Mouse (Mus musculus) erythroblast, embryonic 14.5 days (primary cell): Measurements from ENCODE around the gene Ppp6r2. TPM values are rescaled to one million over a fixed set of nuclear protein-coding genes. Genes with fewer than 3 reads are reported as not detected.
A peak's percentile ranks its signal among the peaks of the same experiment; 100 is the strongest.

ENCODE experiments used
- H3K27me3 ChIP-seq: 2 replicates; pipeline ENCODE4 v1.6.1; 2012; ENCODE audit warnings: inconsistent platforms; ENCODE audit not compliant: control insufficient read depth
- H3K36me3 ChIP-seq: 2 replicates; pipeline ENCODE4 v1.6.1; 2012; ENCODE audit warnings: mild to moderate bottlenecking, inconsistent platforms; ENCODE audit not compliant: control insufficient read depth
- H3K4me1 ChIP-seq: 2 replicates; pipeline ENCODE4 v1.6.1; 2012; ENCODE audit warnings: inconsistent platforms; ENCODE audit not compliant: control insufficient read depth
- H3K4me3 ChIP-seq: replicated peaks from 2 replicates; pipeline ENCODE3; 2012; ENCODE audit warnings: moderate library complexity, mild to moderate bottlenecking, inconsistent platforms
- H3K9me3 ChIP-seq: 2 replicates; pipeline ENCODE4 v1.6.1; 2012; ENCODE audit warnings: low read length, inconsistent platforms, mixed read lengths; ENCODE audit not compliant: control insufficient read depth
- GATA1 ChIP-seq: IDR thresholded peaks from 2 replicates; pipeline ENCODE4 v1.6.1; 2012; ENCODE audit warnings: low read length, inconsistent platforms, mixed read lengths
- TAL1 ChIP-seq: IDR thresholded peaks from 3 replicates; pipeline ENCODE4 v1.6.1; 2012; ENCODE audit warnings: low read length, inconsistent platforms, mixed read lengths
- polyA plus RNA-seq: library from polyadenylated mRNA; stranded (reverse); fragments of >175 nt; gene quantifications from 2 replicates; pipeline ENCODE4 v1.2.3, GENCODE M21; 2012

Ppp6r2 gene
- polyA plus RNA-seq, 1 experiment, result 14.5 TPM

GRCm38 (mm10) chr15:89282546-89282945, 71.2 kb downstream of the Ppp6r2 start:
- no peaks in the 10 kb centered on the region for H3K9me3 ChIP-seq
- TF ChIP-seq TAL1 (no peak), GATA1 (no peak)
- H3K27me3 ChIP-seq, result no peaks in the 10 kb centered on the region
- peaks cover 100% of the 10 kb centered on the region for H3K36me3 ChIP-seq
- H3K4me1 ChIP-seq, result peaks cover 46% of the 10 kb centered on the region
- H3K4me3 ChIP-seq, result no peak overlapping the region

GRCm38 (mm10) chr15:89284094-89284493, 72.7 kb downstream of the Ppp6r2 start:
- Histone ChIP-seq H3K27me3 (no peaks in the 10 kb centered on the region), H3K36me3 (peaks cover 100% of the 10 kb centered on the region), H3K4me1 (peaks cover 49% of the 10 kb centered on the region), H3K4me3 (no peak overlapping the region), H3K9me3 (no peaks in the 10 kb centered on the region)
- TF ChIP-seq TAL1, result no peak
- TF ChIP-seq GATA1, result no peak

- Histone ChIP-seq H3K27me3 (no peaks in the 10 kb centered on the region), H3K4me1 (peaks cover 49% of the 10 kb centered on the region), H3K4me3 (peak overlapping the region; percentile 51), H3K9me3 (no peaks in the 10 kb centered on the region), H3K36me3 (peaks cover 100% of the 10 kb centered on the region)
- TF ChIP-seq TAL1 (no peak), GATA1 (no peak)
These were observed 73.7 kb downstream of the Ppp6r2 start for GRCm38 (mm10) chr15:89285004-89285403.

GRCm38 (mm10) chr15:89285478-89285877, 74.1 kb downstream of the Ppp6r2 start:
- no peaks in the 10 kb centered on the region for H3K27me3 ChIP-seq
- no peaks in the 10 kb centered on the region for H3K9me3 ChIP-seq
- peak overlapping the region; percentile 51 for H3K4me3 ChIP-seq
- H3K36me3 ChIP-seq, result peaks cover 100% of the 10 kb centered on the region
- H3K4me1 ChIP-seq, result peaks cover 49% of the 10 kb centered on the region
- TF ChIP-seq GATA1, result no peak; the same call in 1 of the 2 replicates
- TF ChIP-seq TAL1, result peak; percentile 35; the same call in 1 of the 3 replicates

GRCm38 (mm10) chr15:89286114-89286513, 74.8 kb downstream of the Ppp6r2 start:
- H3K36me3 ChIP-seq, result peaks cover 100% of the 10 kb centered on the region
- TF ChIP-seq GATA1, result no peak
- peak overlapping the region; percentile 51 for H3K4me3 ChIP-seq
- H3K4me1 ChIP-seq, result peaks cover 53% of the 10 kb centered on the region
- no peaks in the 10 kb centered on the region for H3K9me3 ChIP-seq
- no peaks in the 10 kb centered on the region for H3K27me3 ChIP-seq

- H3K4me1 ChIP-seq, result peaks cover 57% of the 10 kb centered on the region
- no peaks in the 10 kb centered on the region for H3K27me3 ChIP-seq
- peak overlapping the region; percentile 51 for H3K4me3 ChIP-seq
- H3K36me3 ChIP-seq, result peaks cover 100% of the 10 kb centered on the region
- TF ChIP-seq GATA1 (no peak), TAL1 (no peak)
- H3K9me3 ChIP-seq, result no peaks in the 10 kb centered on the region
These were observed 75.2 kb downstream of the Ppp6r2 start for GRCm38 (mm10) chr15:89286582-89286981.

GRCm38 (mm10) chr15:89288227-89288767, 76.9 kb downstream of the Ppp6r2 start:
- no peaks in the 10 kb centered on the region for H3K9me3 ChIP-seq
- TF ChIP-seq GATA1, result no peak
- TF ChIP-seq TAL1, result no peak
- peaks cover 99% of the 10 kb centered on the region for H3K36me3 ChIP-seq
- no peak overlapping the region for H3K4me3 ChIP-seq
- H3K4me1 ChIP-seq, result peaks cover 70% of the 10 kb centered on the region
- no peaks in the 10 kb centered on the region for H3K27me3 ChIP-seq

- TF ChIP-seq TAL1 (no peak), GATA1 (no peak)
- Histone ChIP-seq H3K4me1 (peaks cover 70% of the 10 kb centered on the region), H3K27me3 (no peaks in the 10 kb centered on the region), H3K36me3 (peaks cover 99% of the 10 kb centered on the region), H3K4me3 (no peak overlapping the region), H3K9me3 (no peaks in the 10 kb centered on the region)
These were observed 78.1 kb downstream of the Ppp6r2 start for GRCm38 (mm10) chr15:89289455-89289854.

- Histone ChIP-seq H3K9me3 (no peaks in the 10 kb centered on the region), H3K36me3 (peaks cover 99% of the 10 kb centered on the region), H3K4me3 (no peak overlapping the region), H3K4me1 (peaks cover 70% of the 10 kb centered on the region), H3K27me3 (no peaks in the 10 kb centered on the region)
- TF ChIP-seq TAL1 (0 out of 3 replicates have a peak, but pooled peaks have one; percentile 19), GATA1 (no peak)
These were observed 80.2 kb downstream of the Ppp6r2 start for GRCm38 (mm10) chr15:89291521-89291920.

- no peak for TF ChIP-seq TAL1
- TF ChIP-seq GATA1, result no peak
- peaks cover 62% of the 10 kb centered on the region for H3K4me1 ChIP-seq
- H3K4me3 ChIP-seq, result no peak overlapping the region
- H3K9me3 ChIP-seq, result no peaks in the 10 kb centered on the region
- H3K27me3 ChIP-seq, result no peaks in the 10 kb centered on the region
- peaks cover 94% of the 10 kb centered on the region for H3K36me3 ChIP-seq
These were observed 81.4 kb downstream of the Ppp6r2 start for GRCm38 (mm10) chr15:89292795-89293194.
